Mouse (Mus musculus) midbrain, postnatal 0 days (tissue): ENCODE results near the gene Ehd4. TPM values are rescaled to one million over a fixed set of nuclear protein-coding genes. Genes with fewer than 3 reads are reported as not detected.

Experiments
- ATAC-seq: fragments of 200-750 bp; cut with Nextera tagmentation; 2 replicates; pipeline ENCODE4 v1.8.0; 2017; ENCODE audit warnings: moderate number of reproducible peaks, mild to moderate bottlenecking, moderate TSS enrichment, moderate library complexity; ENCODE audit not compliant: low FRiP score
- DNase-seq: peaks from one replicate; pipeline ENCODE4 v3.0.0-alpha.2; 2015; ENCODE audit warnings: low spot score
- H3K27ac ChIP-seq: fragments of 300-500 bp; sonication (generic); 2 replicates; pipeline ENCODE4 v1.5.1; 2014; ENCODE audit warnings: low read depth, mild to moderate bottlenecking, low read length, mixed read lengths
- H3K27me3 ChIP-seq: fragments of 300-500 bp; sonication (generic); 2 replicates; pipeline ENCODE4 v1.6.1; 2014; ENCODE audit warnings: low read length, control low read depth, mixed read lengths; ENCODE audit not compliant: insufficient read depth
- H3K36me3 ChIP-seq: fragments of 300-500 bp; sonication (generic); 2 replicates; pipeline ENCODE4 v1.6.1; 2014; ENCODE audit warnings: low read length, control low read depth, mixed read lengths; ENCODE audit not compliant: insufficient read depth
- H3K4me1 ChIP-seq: fragments of 300-500 bp; sonication (generic); 2 replicates; pipeline ENCODE4 v1.6.1; 2014; ENCODE audit warnings: mild to moderate bottlenecking, control low read depth, antibody characterized with exemption, low read length, mixed read lengths; ENCODE audit not compliant: insufficient read depth
- H3K4me2 ChIP-seq: fragments of 300-500 bp; sonication (generic); 2 replicates; pipeline ENCODE4 v1.6.1; 2014; ENCODE audit warnings: low read depth, mild to moderate bottlenecking, low read length, mixed read lengths; ENCODE audit not compliant: poor library complexity, severe bottlenecking
- H3K4me3 ChIP-seq: fragments of 300-500 bp; sonication (generic); 2 replicates; pipeline ENCODE4 v1.5.1; 2014; ENCODE audit warnings: low read depth, mild to moderate bottlenecking, low read length, moderate library complexity
- H3K9ac ChIP-seq: fragments of 300-500 bp; sonication (generic); replicated peaks from 2 replicates; pipeline ENCODE4 v1.6.1; 2014; ENCODE audit warnings: mild to moderate bottlenecking, low read length, moderate library complexity, mixed read lengths; ENCODE audit not compliant: poor library complexity, severe bottlenecking
- H3K9me3 ChIP-seq: fragments of 300-500 bp; sonication (generic); 2 replicates; pipeline ENCODE4 v1.6.1; 2016; ENCODE audit warnings: low read length, control low read depth
- CTCF ChIP-seq: IDR thresholded peaks from 2 replicates; pipeline ENCODE4 v1.5.1; 2016; ENCODE audit warnings: antibody characterized with exemption, mild to moderate bottlenecking
- WGBS: fragments of 180-500 bp; shearing (Covaris S2); extraction: QIAGEN DNeasy Blood & Tissue Kit; methylation state at CpG from one replicate; pipeline ENCODE4 v1.1.7; 2014; 5-methylcytosine and 5-hydroxymethylcytosine counted together
- polyA plus RNA-seq: library from polyadenylated mRNA; unstranded; fragments of >200 nt; fragmentation: Nextera tagmentation; extraction: Ambion mirVana; gene quantifications from 2 replicates; pipeline ENCODE4 v1.2.1, GENCODE M21; 2015
- total RNA-seq: library from RNA; depleted of rRNA; stranded (reverse); fragments of >200 nt; gene quantifications from 2 replicates; pipeline ENCODE4 v1.2.3, GENCODE M21; 2014; rRNA removed

Ehd4 gene
- total and polyA plus RNA-seq, 2 experiments from 2014 or later: 9.5 to 16.2 TPM

DNA sequence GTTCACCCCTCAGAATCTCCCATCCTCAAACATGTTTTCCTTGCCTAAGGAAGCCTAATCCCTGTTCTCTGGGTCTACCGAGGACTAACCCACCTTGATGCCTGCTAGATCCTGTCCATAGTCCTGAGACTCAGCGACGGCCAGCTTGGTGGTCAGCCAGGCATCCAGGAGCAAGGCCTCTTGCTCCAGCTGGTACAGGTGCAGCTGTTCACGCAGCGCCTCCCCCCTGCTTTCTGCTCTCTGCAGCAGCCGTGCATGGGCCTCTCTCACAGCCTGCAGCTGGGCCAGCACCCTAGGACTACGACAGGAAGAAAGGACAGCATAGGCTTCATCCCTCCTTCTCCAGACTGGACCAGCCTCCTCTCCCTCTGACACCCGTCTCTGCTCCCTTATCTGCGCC lies 106.2 kb downstream of the Ehd4 start:
- DNase-seq (no peak), ATAC-seq (no peak)
- no peak overlapping the region for H3K27ac ChIP-seq
- H3K4me2 ChIP-seq: no peak overlapping the region
- no peaks in the 10 kb centered on the region for H3K4me1 ChIP-seq
- no peaks in the 10 kb centered on the region for H3K9me3 ChIP-seq
- TF ChIP-seq CTCF: no peak
- no peaks in the 10 kb centered on the region for H3K27me3 ChIP-seq
- no peak overlapping the region for H3K4me3 ChIP-seq
- no peak overlapping the region for H3K9ac ChIP-seq
- 79% methylated on average over 9 of the region's 9 CpGs for WGBS
- H3K36me3 ChIP-seq: no peaks in the 10 kb centered on the region

DNA sequence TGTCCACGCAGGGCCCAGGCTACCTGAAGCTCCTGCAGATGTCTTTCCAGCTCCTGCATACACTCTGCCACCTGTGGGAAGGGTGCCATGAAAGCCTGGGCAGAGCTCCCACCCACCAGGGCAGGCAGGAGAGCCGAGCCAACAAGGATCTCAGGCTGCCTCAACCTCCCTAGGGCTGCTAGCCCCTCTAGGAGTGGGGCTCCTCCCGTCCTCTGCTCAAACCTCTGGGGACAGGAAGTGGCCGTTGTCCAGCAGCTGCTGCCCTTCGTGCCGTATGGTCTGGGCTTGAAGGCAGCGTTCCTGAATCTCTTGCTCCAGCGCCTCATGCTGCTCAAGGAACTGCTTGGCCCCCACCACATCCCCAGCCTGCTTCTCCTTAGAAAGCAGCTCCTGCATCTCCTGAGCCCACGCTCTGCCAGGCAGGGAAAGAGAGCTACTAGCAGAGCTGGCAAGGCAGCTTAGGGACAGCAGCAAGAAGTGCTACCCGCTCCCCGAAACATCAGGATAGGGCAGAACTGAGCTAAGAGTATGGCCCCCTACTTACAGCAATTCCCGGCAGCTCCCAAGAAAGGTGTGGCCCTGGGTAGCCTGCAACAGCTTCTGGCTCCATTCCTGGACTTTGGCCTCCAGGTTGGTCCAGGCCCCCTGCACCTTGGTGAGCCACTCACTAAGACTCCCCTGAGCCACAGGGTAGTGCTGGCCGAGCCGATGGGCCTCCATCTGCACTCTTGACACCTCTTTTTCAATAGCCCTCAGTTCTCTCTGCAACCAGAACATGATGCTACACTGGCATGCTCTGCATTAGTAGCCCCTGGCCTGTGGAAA lies 107.7 kb downstream of the Ehd4 start:
- 74% methylated on average over 14 of the region's 14 CpGs for WGBS
- Histone ChIP-seq H3K27me3 (no peaks in the 10 kb centered on the region), H3K9me3 (no peaks in the 10 kb centered on the region), H3K36me3 (peaks cover 4% of the 10 kb centered on the region; the same call in 1 of the 2 replicates), H3K9ac (no peak overlapping the region), H3K4me3 (no peak overlapping the region), H3K27ac (no peak overlapping the region), H3K4me1 (no peaks in the 10 kb centered on the region), H3K4me2 (no peak overlapping the region)
- TF ChIP-seq CTCF: no peak
- ATAC-seq (no peak), DNase-seq (no peak)

DNA sequence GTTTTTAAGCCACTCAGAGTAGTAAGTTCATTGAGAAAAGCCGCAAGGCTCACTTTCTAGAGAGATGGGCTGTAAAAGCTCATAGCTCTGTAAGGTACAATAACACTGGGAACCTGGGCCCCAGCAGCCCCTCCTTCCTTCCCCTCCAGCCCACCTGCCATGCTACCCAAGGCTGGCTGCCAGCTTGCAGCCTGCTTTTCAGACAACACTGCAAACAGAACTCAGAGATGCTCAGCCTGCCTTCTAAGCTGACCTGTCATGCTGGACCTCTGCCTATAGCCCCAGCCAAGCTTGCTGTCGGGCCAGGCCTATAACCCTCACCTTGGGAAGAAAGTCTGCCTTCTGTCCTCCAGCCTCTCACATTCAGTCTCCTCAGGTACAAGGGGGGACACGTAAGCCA lies 109.7 kb downstream of the Ehd4 start:
- H3K27me3 ChIP-seq: no peaks in the 10 kb centered on the region
- no peaks in the 10 kb centered on the region for H3K9me3 ChIP-seq
- H3K4me3 ChIP-seq: no peak overlapping the region
- no peak overlapping the region for H3K9ac ChIP-seq
- DNase-seq: no peak
- no peak overlapping the region for H3K27ac ChIP-seq
- WGBS: 83% methylated on average over 3 of the region's 3 CpGs
- ATAC-seq: no peak
- H3K36me3 ChIP-seq: peaks cover 17% of the 10 kb centered on the region
- no peak for TF ChIP-seq CTCF
- H3K4me1 ChIP-seq: no peaks in the 10 kb centered on the region
- no peak overlapping the region for H3K4me2 ChIP-seq

DNA sequence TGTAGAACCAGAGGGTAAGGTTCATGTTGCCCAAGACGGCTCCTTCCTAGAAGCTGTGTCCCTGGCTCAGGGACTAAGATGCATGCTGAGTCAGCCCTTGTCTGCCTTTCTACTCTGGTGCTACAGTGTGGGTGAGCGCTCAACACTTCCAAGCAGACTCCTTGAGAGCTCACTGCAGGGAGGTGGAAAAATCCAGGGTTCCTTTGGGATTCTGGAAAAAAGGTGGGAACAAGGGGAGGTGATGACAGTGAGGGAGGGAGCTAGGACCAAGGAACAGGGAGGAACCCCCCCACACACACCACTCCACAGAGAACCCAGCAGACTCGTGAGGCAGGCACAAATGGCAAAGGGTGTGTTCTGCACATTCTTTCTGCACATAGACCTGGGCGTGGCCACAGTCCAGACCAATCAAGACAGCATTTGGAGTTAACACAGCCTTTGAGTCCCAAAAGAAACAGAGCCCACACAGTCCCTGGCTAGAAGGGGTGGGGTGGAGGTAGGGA lies 110.3 kb downstream of the Ehd4 start:
- no peaks in the 10 kb centered on the region for H3K9me3 ChIP-seq
- DNase-seq (no peak), ATAC-seq (no peak)
- TF ChIP-seq CTCF: no peak
- no peaks in the 10 kb centered on the region for H3K27me3 ChIP-seq
- H3K9ac ChIP-seq: no peak overlapping the region
- no peak overlapping the region for H3K4me3 ChIP-seq
- H3K27ac ChIP-seq: no peak overlapping the region
- H3K4me2 ChIP-seq: no peak overlapping the region
- H3K36me3 ChIP-seq: peaks cover 22% of the 10 kb centered on the region
- no peaks in the 10 kb centered on the region for H3K4me1 ChIP-seq
- 67% methylated on average over 4 of the region's 4 CpGs for WGBS

DNA sequence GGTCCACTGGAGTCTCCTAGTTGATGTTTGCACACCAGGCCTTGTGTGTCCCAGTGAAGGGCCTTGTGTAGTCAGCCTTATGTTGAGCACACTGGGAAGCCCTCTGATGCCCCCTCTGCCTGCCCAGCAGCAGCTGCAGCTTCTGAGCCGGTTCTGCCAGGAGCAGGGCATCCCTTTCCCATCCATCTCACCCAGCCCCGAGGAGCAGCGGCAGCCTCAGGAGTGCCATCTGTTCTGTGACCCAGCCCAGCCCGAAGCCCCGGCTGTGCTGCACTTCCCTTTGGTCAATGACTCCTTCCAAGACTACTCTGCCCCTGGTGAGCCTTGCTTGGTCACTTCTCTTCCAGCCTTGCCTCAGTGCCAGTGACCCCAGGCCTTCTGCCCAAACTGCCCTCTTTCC lies 113.4 kb downstream of the Ehd4 start:
- H3K36me3 ChIP-seq: peaks cover 40% of the 10 kb centered on the region

More for the DNA sequence above, 113.4 kb downstream of the Ehd4 start:
- Histone ChIP-seq H3K27ac (no peak overlapping the region), H3K9me3 (no peaks in the 10 kb centered on the region), H3K27me3 (no peaks in the 10 kb centered on the region), H3K4me3 (no peak overlapping the region), H3K4me2 (no peak overlapping the region), H3K9ac (no peak overlapping the region), H3K4me1 (no peaks in the 10 kb centered on the region)
- 90% methylated on average over 5 of the region's 5 CpGs for WGBS
- ATAC-seq: no peak
- DNase-seq: no peak
- TF ChIP-seq CTCF: no peak

Other genes starting within 250 kb of the Ehd4 start
- gene Mapkbp1, start 181.9 kb downstream of the Ehd4 start, total RNA-seq: 54.2 and 64.6 TPM in 2 replicates
- gene Mapkbp1, start 181.9 kb downstream of the Ehd4 start, polyA plus RNA-seq: 7.1 and 7.4 TPM in 2 replicates
- gene Jmjd7, start 127.1 kb downstream of the Ehd4 start, total RNA-seq: 4.9 and 11.7 TPM in 2 replicates
- 13.6 and 13.7 TPM in 2 replicates for gene Jmjd7, start 127.1 kb downstream of the Ehd4 start, polyA plus RNA-seq
- 3.7 and 6.6 TPM in 2 replicates for gene Gm28042, start 127.1 kb downstream of the Ehd4 start, total RNA-seq
- gene Gm28042, start 127.1 kb downstream of the Ehd4 start, polyA plus RNA-seq: 0.98 and 2.5 TPM in 2 replicates
- gene Pla2g4b, start 121.2 kb downstream of the Ehd4 start, total RNA-seq: 4.9 and 9.2 TPM in 2 replicates
- 0.20 and 0.34 TPM in 2 replicates for gene Pla2g4b, start 121.2 kb downstream of the Ehd4 start, polyA plus RNA-seq
- gene Pla2g4e, start 90.7 kb upstream of the Ehd4 start, total RNA-seq: 18.5 and 20.0 TPM in 2 replicates
- gene Pla2g4e, start 90.7 kb upstream of the Ehd4 start, polyA plus RNA-seq: 10.3 and 10.4 TPM in 2 replicates
- 0.11 TPM in 1 of 2 replicates, not detected in the other for gene Pla2g4d, start 134.6 kb upstream of the Ehd4 start, total RNA-seq
- 0.06 and 0.10 TPM in 2 replicates for gene Pla2g4d, start 134.6 kb upstream of the Ehd4 start, polyA plus RNA-seq
- 0.05 TPM in 1 of 2 replicates, not detected in the other for gene Pla2g4f, start 159.6 kb upstream of the Ehd4 start, total RNA-seq
- gene Pla2g4f, start 159.6 kb upstream of the Ehd4 start, polyA plus RNA-seq: not detected in 2 replicates
- gene Vps39, start 198.5 kb upstream of the Ehd4 start, total RNA-seq: 47.8 and 55.7 TPM in 2 replicates
- 37.1 and 37.5 TPM in 2 replicates for gene Vps39, start 198.5 kb upstream of the Ehd4 start, polyA plus RNA-seq
- gene Ganc, start 249.3 kb upstream of the Ehd4 start, total RNA-seq: 6.0 and 6.3 TPM in 2 replicates
- gene Ganc, start 249.3 kb upstream of the Ehd4 start, polyA plus RNA-seq: 7.9 and 9.9 TPM in 2 replicates
- gene Tmem87a, start 249.5 kb upstream of the Ehd4 start, total RNA-seq: 28.6 and 37.5 TPM in 2 replicates
- gene Tmem87a, start 249.5 kb upstream of the Ehd4 start, polyA plus RNA-seq: 5.4 and 8.2 TPM in 2 replicates